Mouse (Mus musculus) kidney, postnatal 36 days (tissue): ENCODE data around the gene Tmeff2.
"Not testable (repeated sequence)": the region's sequence is repeated elsewhere in the genome, so short reads cannot be mapped to it uniquely, and the experiment has no call there.

Experiments
- DNase-seq, 2 experiments: peaks; one replicate each; pipeline ENCODE4 v3.0.0; 2021 to 2022; ENCODE audit warnings: mixed read lengths in 2 of 2

The Tmeff2 gene

DNA sequence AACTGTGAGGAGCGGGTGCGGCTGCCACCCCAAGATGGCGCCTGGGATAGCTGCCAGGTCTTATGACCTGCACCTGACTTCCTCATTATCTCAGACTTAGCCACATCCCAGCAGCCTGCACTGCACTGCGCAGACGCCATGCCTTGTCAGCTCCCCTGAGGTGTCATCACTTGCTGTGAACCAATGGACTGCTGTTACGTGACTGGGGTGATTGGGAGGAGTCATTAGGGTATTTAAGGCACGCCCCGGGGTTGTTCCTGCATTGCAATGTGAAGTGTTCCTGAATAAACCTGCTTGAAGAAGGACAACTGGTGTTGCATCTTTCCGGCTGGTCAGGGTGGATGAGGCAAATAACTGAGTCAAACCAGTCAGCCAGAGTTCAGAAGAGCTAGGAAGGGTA lies at the start of gene Tmeff2:
Gene Tmeff2 (plus strand): TSS at position 262 of the 400 bp plus-strand sequence.
- DNase-seq: not testable (repeated sequence)

- DNase-seq: no peak
These were observed 38.9 kb upstream of the Tmeff2 start for GRCm38 (mm10) chr1:50861515-50861914.

GRCm38 (mm10) chr1:50897696-50898095 lies 2.8 kb upstream of the Tmeff2 start:
- no peak for DNase-seq

DNA sequence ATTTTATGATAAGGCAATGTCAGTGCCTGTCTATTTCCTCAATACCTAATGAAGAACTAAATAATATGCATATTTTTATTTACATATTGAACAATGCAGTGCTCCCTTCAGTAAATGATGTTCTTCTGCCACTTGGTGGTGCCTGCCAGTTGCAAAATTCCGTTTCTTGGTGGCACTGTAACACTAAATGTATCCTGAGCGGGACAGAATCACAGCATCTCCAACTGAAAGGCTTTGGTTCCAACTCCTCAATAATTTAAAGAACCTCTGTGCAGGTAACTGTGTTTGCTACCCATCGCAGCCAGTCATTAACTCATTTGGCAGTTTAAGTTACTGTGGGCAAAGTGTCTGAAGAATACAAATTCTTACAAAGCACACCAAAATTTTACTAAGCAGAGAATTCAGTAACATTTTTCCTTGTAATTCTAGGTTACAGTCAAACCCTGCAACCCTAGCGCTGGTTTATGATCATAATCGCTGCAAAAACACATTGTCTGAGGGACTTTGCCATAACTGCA lies 24.4 kb downstream of the Tmeff2 start:
- no peak for DNase-seq

DNA sequence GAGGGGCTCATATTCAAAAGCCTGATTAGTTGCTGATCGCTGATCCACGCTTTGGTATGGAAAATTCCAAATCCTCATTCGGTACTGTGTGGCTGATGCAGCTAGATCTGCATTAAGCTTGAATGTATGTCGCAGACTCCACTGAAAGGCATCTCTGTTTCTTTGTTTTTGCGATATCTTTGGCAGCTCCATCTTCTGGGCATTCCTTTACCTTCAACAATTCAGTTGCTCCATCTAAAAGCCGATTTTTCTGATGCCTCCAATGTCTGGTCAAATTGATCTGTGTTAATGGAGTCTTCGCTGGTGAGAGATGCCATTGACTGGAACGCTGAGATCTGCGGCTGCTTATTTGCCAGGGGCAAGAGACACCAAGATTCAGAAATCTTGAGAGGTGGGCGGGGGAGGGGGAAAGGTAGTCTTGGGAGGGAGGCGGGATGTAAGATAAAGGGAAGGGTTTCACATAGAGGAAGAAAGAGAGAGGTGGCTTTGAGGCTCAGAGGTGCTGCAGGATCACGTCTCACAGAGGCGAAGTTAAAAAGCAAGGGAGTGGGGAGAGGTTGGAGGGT lies 25.0 kb downstream of the Tmeff2 start:
- no peak for DNase-seq

DNA sequence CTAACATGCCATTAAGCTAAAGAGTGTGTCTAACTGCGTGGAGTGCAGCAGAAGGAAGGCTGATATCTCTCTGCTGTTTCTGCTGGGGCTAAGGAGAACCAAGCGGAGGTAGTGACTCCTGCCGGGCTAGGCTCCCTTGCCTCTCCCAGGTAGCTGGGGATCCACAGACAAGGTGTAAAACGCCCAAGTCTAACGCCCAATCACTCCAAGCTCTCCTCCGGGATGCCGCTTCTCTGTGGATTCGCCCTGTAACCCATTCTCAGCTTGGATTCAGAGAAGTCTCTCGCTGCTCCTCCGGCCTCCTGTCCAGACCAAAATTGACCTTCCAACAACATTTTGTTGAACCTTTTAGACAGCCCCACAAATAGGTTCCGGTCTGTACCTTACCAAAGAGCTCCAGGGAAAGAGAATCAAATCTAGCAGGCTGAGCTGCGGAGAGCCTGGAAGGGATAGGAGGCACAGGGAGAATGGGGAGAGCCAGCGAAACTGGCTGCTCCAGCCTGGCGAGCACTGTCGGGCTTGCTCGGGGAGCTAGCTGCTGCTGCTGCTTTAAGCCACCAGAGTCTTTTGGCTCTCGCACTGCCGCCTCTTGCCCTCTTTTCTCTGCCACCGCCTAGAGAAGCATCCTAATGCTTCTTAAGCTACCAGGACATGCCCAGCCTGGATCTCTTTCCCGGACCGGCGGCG lies 26.1 kb downstream of the Tmeff2 start:
- DNase-seq: peak in 1 of 2 experiments; percentile 6

DNA sequence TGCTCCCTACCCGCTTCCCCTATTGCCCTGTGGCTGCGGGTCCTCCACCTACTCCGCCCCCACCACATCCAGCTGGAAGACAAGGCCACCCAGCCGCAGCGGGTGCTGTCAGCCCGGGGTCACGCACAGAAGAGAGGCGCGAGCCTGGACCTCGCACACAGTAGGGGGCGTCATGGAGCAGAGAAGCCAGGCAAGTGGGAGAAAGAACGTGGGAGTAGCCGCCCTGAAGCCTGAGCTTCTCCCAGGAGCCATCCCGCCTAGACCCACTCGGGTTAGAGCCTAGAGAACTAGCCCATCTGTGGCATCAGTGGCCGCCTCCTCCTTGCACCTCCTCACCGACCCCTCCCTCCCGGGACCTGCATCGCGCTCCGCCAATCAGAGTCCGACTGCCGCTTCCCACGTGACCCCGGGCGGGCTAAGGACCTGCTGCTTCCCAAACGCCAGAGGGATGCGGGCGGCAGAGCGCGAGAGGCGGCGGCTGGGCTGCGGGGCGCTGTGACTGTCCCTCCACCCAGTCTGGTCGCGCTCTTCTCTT lies 26.7 kb downstream of the Tmeff2 start:
- DNase-seq: peak; percentile 50 to 73

DNA sequence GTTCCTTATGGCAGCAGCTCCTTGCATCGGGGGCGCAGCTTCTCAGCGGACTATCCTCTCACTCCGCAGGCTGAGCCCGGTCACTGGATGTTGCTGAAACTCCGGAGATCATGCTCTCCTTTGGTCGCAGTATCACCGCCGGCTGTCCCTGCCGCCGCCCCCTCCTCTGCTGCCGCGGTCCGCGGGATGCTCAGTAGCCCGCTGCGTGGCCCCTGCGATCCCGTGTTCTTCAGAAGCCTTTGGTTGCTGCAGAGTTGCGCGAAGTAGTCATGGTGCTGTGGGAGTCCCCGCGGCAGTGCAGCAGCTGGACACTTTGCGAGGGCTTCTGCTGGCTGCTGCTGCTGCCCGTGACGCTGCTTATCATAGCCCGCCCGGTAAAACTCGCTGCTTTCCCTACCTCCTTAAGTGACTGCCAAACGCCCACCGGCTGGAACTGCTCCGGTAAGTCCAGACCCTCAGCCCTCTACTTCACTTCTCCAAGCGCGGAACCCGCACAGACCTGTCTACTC lies 27.3 kb downstream of the Tmeff2 start:
- peak in 1 of 2 experiments; percentile 8 for DNase-seq

GRCm38 (mm10) chr1:50928776-50929175 lies 28.3 kb downstream of the Tmeff2 start:
- DNase-seq: no peak

DNA sequence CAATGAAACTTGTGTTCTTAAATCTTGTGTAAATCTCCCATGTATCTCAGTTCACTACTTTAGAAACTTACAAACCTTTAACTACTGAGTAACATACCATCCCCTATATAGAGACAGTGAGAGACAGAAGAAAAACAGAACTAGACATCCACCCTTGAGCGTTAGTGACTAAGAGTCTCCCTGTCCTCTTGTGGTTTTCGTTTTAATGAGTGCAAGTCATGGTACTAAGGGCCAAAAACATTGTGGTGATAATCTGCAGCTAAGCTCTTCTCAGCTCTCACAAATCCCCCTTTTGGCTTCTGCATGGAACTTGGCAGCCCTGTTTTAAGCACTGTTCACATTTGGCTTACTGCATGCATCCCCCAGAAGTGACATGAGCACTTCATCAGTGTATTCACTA lies 34.6 kb downstream of the Tmeff2 start:
- no peak for DNase-seq

- no peak for DNase-seq
These were observed 35.0 kb downstream of the Tmeff2 start for GRCm38 (mm10) chr1:50935484-50935883.

DNA sequence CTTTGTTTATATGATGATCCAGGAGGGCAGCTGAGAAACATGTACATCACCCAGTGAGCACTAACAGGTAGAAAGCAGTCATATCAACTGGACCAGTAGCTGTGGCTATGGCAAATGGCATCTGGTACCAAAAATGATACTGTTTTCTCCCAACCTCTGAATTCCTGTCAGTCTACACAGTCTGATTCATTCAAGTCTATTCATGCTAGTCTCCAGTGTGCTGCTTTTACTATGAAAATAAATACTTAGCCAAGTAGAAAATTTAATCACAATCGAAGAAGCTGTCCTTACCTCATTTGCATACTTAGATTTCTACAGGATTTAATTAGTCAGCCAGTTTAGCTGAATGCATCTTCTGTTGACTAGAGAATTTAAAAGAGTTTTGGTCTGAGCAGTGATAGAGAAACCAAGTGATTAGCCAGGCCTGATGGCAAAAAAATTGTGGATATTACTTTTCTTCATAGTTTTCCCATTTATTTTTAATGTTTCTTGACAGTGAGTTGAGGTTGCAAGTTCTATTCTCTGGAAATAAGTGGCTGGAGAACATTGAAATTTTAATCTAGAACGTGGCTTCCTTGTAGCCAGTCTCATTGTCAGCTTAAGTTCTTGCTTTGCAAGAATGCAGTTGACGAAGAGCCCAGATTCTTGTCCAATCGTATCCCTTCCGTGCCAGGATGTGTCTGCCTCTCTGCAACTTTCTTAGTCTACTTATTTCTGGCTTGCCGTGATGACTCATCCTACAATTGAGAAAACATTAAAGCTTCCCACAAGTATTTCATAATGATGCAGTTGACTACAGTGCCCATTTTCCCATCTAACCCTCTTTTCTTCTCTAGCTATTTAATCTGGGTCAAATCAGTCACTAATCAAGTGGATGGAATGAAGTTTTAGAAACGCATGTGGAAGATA lies 39.9 kb downstream of the Tmeff2 start:
- no peak for DNase-seq

DNA sequence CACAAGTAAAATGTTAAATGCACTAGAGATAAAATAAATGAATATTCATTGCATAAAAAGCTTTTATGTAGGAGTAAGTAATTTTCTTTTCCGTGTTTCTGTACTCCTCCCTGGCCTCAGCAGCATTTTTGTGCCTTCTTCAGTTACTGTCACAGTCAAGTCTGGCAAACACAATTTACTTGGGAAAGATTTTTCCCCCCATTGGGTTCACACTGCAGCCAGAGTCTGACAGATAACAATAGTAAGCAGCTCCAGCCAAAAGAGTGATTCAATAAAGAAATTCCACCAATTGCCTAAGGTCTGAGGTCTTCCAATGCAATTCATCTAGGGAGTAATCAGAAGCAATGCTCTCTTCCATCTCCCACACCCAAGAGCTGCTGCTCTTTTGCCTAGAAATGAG lies 48.1 kb downstream of the Tmeff2 start:
- DNase-seq: no peak

GRCm38 (mm10) chr1:50958844-50959243 lies 58.4 kb downstream of the Tmeff2 start:
- no peak for DNase-seq

GRCm38 (mm10) chr1:50961954-50962648 lies 61.7 kb downstream of the Tmeff2 start:
- peak; percentile 74 for DNase-seq

- peak in 1 of 2 experiments; percentile 5 for DNase-seq
These were observed 62.2 kb downstream of the Tmeff2 start for GRCm38 (mm10) chr1:50962649-50963000.

DNA sequence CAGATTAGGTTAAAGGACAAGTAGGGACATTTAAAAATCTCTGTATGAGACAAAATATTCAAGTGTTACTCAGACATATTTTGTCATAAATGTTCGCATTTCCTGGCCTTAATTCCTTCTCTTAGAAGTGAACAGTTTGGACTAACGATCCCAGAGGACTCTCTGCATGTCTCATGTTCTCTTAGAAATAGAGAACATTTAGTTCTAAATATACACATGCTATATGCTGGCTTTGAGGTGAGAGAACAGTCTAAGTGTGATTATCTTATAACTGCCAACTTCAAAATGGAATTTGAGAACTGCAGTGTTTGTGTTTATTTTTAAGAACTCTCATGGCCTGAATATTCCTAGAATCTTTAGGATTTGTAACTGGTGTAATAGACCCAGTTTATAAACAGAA lies 69.2 kb downstream of the Tmeff2 start:
- no peak for DNase-seq

GRCm38 (mm10) chr1:50970853-50971252 lies 70.4 kb downstream of the Tmeff2 start:
- DNase-seq: no peak

- no peak for DNase-seq
These were observed 72.3 kb downstream of the Tmeff2 start for GRCm38 (mm10) chr1:50972509-50973436.

DNA sequence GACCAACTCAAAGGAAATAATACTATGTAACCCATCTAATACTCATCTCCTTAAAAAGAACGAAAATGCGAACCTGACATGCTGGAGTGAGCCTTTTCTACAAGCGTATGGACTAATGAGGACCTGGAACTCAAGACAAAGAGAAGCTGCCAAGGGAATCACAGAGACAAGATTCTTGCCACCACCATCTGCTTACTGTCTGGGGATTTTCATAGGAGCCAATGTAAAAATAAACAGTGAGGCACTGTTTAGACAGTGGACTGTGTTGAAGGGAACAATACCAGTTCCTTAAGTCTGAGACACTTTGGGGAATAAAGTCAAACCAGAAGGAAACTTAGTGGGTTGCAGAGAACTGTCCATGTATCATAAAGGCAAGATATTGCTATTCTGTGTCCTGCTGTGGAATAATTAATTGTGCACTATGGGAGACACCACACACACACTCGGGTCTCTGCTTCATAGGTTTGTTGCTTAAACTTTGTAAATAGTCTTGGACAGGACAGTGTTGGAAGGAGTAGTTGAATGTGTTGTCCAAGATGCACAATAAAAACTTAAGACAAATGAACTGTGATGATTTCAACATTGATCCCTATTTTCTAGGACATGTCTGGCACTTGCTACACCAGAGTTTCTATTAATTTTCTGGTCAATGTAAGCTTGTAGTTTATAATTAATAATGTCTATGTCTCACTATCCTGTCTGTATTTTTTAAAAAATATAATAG lies 79.1 kb downstream of the Tmeff2 start:
- DNase-seq: no peak

DNA sequence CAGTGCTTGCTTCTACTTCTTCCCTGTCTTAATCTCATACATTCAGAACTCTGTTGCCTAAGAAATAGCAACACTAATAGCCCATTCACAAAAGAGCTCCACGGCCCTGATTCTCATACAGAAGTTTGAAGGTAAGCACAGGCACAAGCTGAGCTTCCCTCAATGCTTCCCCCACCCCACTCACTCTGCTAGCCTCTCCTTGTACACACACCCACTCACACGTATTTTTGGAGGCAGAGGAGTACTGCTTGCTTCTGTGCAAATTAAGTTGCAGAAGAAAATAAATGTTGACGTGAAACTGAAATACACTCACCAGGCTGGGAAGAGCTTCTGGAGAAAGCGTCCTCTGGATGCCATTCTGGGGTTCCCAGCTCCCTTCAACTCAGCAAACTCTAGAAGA lies 80.1 kb downstream of the Tmeff2 start:
- no peak for DNase-seq
